Mouse (Mus musculus) neural tube, embryonic 11.5 days (tissue): ENCODE data around the gene Pdzd2. TPM values are rescaled to one million over a fixed set of nuclear protein-coding genes. Genes with fewer than 3 reads are reported as not detected.

Experiments used
- ATAC-seq: fragments of 200-750 bp; cut with Nextera tagmentation; 2 replicates; pipeline ENCODE4 v1.8.0; 2017; ENCODE audit warnings: moderate number of reproducible peaks, mild to moderate bottlenecking, moderate TSS enrichment, moderate library complexity; ENCODE audit not compliant: insufficient read depth, low FRiP score, low TSS enrichment
- DNase-seq: peaks from one replicate; pipeline ENCODE4 v3.0.0-alpha.2; 2015; ENCODE audit warnings: low spot score
- H3K27ac ChIP-seq: fragments of 300-500 bp; sonication (generic); 2 replicates; pipeline ENCODE4 v1.5.1; 2014; ENCODE audit warnings: low read depth, mild to moderate bottlenecking, low read length
- H3K27me3 ChIP-seq: fragments of 300-500 bp; sonication (generic); 2 replicates; pipeline ENCODE4 v1.6.1; 2014; ENCODE audit warnings: mild to moderate bottlenecking, low read length, mixed read lengths; ENCODE audit not compliant: control insufficient read depth, insufficient read depth
- H3K36me3 ChIP-seq: fragments of 300-500 bp; sonication (generic); 2 replicates; pipeline ENCODE4 v1.6.1; 2014; ENCODE audit warnings: mild to moderate bottlenecking, low read length, moderate library complexity, mixed read lengths; ENCODE audit not compliant: control insufficient read depth, insufficient read depth
- H3K4me1 ChIP-seq: fragments of 300-500 bp; sonication (generic); 2 replicates; pipeline ENCODE4 v1.6.1; 2014; ENCODE audit warnings: low read length, mixed read lengths; ENCODE audit not compliant: control insufficient read depth, insufficient read depth
- H3K4me2 ChIP-seq: fragments of 300-500 bp; sonication (generic); 2 replicates; pipeline ENCODE4 v1.6.1; 2014; ENCODE audit warnings: low read depth, mild to moderate bottlenecking, moderate library complexity
- H3K4me3 ChIP-seq: fragments of 300-500 bp; sonication (generic); 2 replicates; pipeline ENCODE4 v1.5.1; 2014; ENCODE audit warnings: low read depth, low read length
- H3K9ac ChIP-seq: fragments of 300-500 bp; sonication (generic); 2 replicates; pipeline ENCODE4 v1.6.1; 2014; ENCODE audit warnings: mild to moderate bottlenecking, low read length
- H3K9me3 ChIP-seq: fragments of 300-500 bp; sonication (generic); 2 replicates; pipeline ENCODE4 v1.6.1; 2016; ENCODE audit warnings: low read length; ENCODE audit not compliant: control insufficient read depth
- WGBS: fragments of 180-500 bp; shearing (Covaris S2); extraction: QIAGEN DNeasy Blood & Tissue Kit; methylation state at CpG from one replicate; pipeline ENCODE4 v1.1.7; 2014; 5-methylcytosine and 5-hydroxymethylcytosine counted together
- polyA plus RNA-seq: library from polyadenylated mRNA; unstranded; fragments of >200 nt; fragmentation: Nextera tagmentation; extraction: Ambion mirVana; gene quantifications from 2 replicates; pipeline ENCODE4 v1.2.1, GENCODE M21; 2014

The Pdzd2 gene
- polyA plus RNA-seq, 1 experiment from 2014 or later, result 4.8 TPM

DNA sequence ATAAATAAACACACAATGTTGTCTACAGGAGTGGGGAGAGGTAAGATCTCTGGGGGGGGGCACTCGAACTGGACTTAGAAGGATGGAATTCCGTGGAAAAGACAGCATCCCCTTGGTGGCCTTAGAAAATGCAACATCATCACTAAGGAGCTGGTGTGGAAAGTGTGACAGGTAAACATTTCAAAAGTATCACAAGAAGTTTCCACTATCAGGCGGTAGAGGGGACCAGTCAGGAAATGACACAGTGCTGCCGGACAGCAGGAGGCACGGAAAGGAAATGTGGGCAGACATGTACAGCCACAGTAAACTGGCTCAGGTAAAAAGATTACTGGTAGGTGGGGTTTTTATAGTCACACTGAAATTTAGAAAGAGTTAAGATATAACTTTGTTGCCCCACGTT lies 160.5 kb downstream of the Pdzd2 start:
- ATAC-seq (no peak), DNase-seq (no peak)
- Histone ChIP-seq H3K4me1 (no peaks in the 10 kb centered on the region), H3K27ac (no peak overlapping the region), H3K27me3 (no peaks in the 10 kb centered on the region), H3K4me2 (no peak overlapping the region), H3K36me3 (no peaks in the 10 kb centered on the region), H3K4me3 (no peak overlapping the region), H3K9ac (no peak overlapping the region), H3K9me3 (no peaks in the 10 kb centered on the region)
- WGBS, result 82% methylated on average over 6 of the region's 6 CpGs

DNA sequence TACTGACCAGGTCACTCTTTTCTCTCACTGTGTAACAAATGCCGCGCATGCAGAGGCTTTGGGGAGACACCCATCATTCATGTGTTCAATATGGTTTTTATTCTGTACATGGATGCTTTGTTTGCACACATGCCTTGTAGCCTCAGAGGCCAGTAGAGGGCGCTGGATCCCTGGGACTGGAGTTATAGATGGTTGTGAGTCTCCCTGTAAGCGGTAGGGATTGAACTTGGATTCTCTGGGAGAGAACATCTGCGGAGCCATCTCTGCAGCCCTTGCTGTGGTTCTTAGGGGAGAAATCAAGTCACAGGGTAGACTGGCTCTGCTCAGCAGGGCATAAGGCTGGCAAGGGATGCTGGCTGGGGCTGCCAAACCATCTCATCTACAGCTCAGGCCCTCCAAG lies 161.4 kb downstream of the Pdzd2 start:
- Histone ChIP-seq H3K4me3 (no peak overlapping the region), H3K36me3 (no peaks in the 10 kb centered on the region), H3K4me1 (no peaks in the 10 kb centered on the region), H3K9ac (no peak overlapping the region), H3K27me3 (no peaks in the 10 kb centered on the region), H3K4me2 (no peak overlapping the region), H3K27ac (no peak overlapping the region), H3K9me3 (no peaks in the 10 kb centered on the region)
- WGBS, result 45% methylated on average over 5 of the region's 5 CpGs
- peak; percentile 23; the same call in 1 of the 2 replicates for ATAC-seq
- DNase-seq, result peak; percentile 65

GRCm38 (mm10) chr15:12577715-12578114 lies 162.0 kb downstream of the Pdzd2 start:
- H3K4me3 ChIP-seq, result no peak overlapping the region
- no peak overlapping the region for H3K9ac ChIP-seq
- no peak overlapping the region for H3K4me2 ChIP-seq
- DNase-seq, result no peak
- no peaks in the 10 kb centered on the region for H3K9me3 ChIP-seq
- 80% methylated on average over 6 of the region's 6 CpGs for WGBS
- no peak overlapping the region for H3K27ac ChIP-seq
- peak; percentile 53; the same call in 1 of the 2 replicates for ATAC-seq
- H3K36me3 ChIP-seq, result no peaks in the 10 kb centered on the region
- no peaks in the 10 kb centered on the region for H3K4me1 ChIP-seq
- no peaks in the 10 kb centered on the region for H3K27me3 ChIP-seq

DNA sequence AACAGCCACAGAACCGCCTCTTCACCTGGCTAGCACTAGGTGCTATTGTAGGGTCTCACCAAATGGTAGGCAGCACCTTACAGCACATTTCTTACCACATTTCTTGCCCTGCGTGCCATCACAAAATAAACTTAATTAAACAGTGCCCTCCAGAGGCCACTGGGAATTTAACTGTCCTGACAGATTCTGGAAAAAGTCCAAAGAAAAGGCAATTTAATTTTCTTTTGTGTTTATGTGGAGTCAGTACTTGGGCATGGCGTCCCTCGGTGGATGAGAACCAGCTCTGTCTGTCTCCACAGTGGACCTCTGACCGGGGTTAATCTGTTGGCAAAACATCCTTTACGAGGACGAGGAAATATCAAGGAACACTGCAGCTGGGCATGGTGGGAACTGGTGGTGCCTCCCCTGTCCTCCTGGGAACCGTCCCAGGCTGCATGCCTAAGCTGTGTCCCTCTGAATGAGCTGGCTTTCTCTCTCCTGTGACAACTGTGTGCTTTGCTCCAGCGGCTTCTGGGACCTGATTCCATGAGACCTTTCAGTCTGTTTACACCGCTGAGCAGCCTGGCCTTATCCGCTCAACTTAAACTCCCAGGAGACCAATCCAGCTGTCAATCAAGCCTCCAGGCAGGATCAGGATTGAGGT lies 162.5 kb downstream of the Pdzd2 start:
- H3K9ac ChIP-seq, result no peak overlapping the region
- no peak overlapping the region for H3K4me2 ChIP-seq
- ATAC-seq (peak; percentile 41), DNase-seq (peak; percentile 41)
- H3K27me3 ChIP-seq, result no peaks in the 10 kb centered on the region
- 38% methylated on average over 11 of the region's 11 CpGs for WGBS
- no peaks in the 10 kb centered on the region for H3K4me1 ChIP-seq
- no peaks in the 10 kb centered on the region for H3K36me3 ChIP-seq
- H3K4me3 ChIP-seq, result no peak overlapping the region
- no peaks in the 10 kb centered on the region for H3K9me3 ChIP-seq
- H3K27ac ChIP-seq, result no peak overlapping the region

DNA sequence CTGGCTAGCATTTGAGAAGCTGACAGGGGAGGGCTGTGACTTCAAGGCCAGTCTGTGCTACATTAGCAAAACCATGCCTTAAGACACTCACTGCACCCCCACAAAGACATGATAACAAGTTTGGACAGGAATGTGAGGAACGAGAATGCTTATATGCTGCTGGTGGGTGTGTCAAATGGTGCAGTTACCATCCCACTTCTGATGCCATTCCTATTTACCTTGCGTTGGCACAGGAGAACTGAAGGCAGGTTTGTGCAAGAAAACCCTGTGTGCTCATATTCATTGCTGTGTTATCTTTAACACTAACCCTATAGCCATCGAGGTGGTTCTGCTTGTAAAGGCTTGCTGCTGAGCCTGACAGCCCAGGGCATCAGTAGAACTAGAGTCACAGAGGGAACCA lies 166.1 kb downstream of the Pdzd2 start:
- Histone ChIP-seq H3K9ac (no peak overlapping the region), H3K27ac (no peak overlapping the region), H3K9me3 (no peaks in the 10 kb centered on the region), H3K36me3 (no peaks in the 10 kb centered on the region), H3K4me2 (no peak overlapping the region), H3K4me1 (no peaks in the 10 kb centered on the region), H3K27me3 (no peaks in the 10 kb centered on the region), H3K4me3 (no peak overlapping the region)
- DNase-seq (no peak), ATAC-seq (no peak)
- WGBS, result 88% methylated on average over 3 of the region's 3 CpGs

DNA sequence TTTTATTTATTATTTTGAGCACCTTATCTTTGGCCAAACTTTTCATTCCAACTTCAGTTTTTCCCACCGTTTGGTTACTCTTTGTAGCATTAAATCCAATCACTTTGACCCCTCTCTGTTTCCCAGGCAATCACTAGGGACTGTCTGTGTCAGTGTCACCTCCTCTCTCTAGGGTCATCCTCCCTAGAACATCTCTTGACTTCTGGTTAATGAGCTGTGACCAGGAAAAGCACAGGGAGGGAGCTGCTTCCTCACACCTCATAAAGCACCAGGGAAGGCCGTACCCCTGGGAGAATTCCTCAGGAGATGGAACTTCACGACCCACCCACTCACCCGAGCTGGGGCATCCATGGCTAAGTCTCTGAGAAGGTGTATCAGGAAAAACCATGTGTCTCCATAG lies 168.6 kb downstream of the Pdzd2 start:
- Histone ChIP-seq H3K4me1 (no peaks in the 10 kb centered on the region), H3K9ac (no peak overlapping the region), H3K27me3 (no peaks in the 10 kb centered on the region), H3K4me3 (no peak overlapping the region), H3K4me2 (no peak overlapping the region), H3K27ac (no peak overlapping the region), H3K9me3 (no peaks in the 10 kb centered on the region), H3K36me3 (no peaks in the 10 kb centered on the region)
- no peak for ATAC-seq
- no peak for DNase-seq
- 34% methylated on average over 4 of the region's 4 CpGs for WGBS

DNA sequence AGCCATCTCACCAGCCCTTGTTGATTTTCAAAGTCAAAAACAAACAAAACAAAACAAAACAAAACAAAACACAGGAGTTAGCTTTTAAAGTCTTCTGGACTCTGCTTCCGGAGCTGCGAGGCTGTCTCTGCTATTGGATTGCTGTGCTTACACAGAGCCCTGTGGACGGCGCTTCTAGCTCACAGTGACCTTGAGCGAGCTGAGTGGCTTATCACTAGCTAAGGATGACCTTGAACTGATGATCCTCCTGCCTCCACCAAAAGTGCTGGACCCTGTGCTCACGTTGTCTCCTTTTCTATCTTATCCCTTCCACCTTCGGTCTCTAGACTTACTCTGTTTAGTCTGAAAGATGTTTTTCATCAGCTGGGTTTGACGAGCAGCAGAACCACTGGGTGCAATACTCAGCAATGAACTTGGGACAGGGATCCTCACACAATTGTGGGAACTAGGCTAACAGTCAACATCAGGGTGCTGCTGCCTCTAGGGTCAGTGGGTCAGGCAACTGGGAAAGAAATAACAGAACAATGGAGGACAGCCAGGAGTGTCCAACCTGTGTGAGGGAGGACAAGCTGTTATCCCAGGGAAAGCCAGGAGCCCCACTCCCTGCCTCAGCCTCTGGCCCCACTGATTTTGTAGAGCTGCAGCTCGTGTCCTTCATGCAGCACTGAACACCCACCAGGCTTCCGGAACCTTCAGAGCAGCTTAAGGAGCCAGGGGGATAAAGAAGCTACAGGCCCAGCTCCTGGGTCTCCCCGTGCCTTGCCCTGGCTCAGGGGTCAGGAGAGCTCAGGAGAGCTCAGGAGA lies 172.9 kb downstream of the Pdzd2 start:
- no peak overlapping the region for H3K9ac ChIP-seq
- no peaks in the 10 kb centered on the region for H3K36me3 ChIP-seq
- no peak overlapping the region for H3K4me2 ChIP-seq
- WGBS, result 87% methylated on average over 11 of the region's 11 CpGs
- H3K27me3 ChIP-seq, result no peaks in the 10 kb centered on the region
- no peaks in the 10 kb centered on the region for H3K9me3 ChIP-seq
- no peak for DNase-seq
- H3K4me3 ChIP-seq, result no peak overlapping the region
- no peak for ATAC-seq
- H3K27ac ChIP-seq, result no peak overlapping the region
- H3K4me1 ChIP-seq, result no peaks in the 10 kb centered on the region

DNA sequence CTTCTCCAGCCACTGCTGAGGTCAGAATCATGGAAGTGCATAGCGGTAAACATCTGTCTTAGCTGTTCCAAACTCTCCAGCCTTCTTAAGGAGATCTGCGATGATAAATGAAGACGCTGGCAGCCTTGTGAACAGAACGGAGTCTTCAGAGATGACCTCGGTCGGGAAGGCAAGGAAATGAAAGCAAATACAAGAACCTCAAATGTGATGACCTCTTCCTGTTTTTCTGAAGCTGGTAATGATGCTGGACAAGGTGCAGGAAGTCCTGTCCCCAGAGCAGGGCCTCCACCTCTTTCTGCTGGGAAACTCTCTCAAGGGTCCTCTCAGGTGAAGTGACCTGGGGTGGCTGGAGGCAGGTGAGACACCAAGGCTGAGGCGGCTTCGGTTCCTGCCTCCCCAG lies 174.4 kb downstream of the Pdzd2 start:
- Histone ChIP-seq H3K9ac (no peak overlapping the region), H3K27me3 (no peaks in the 10 kb centered on the region), H3K4me1 (no peaks in the 10 kb centered on the region), H3K4me3 (no peak overlapping the region), H3K4me2 (no peak overlapping the region), H3K36me3 (no peaks in the 10 kb centered on the region), H3K9me3 (no peaks in the 10 kb centered on the region), H3K27ac (no peak overlapping the region)
- WGBS, result 79% methylated on average over 8 of the region's 8 CpGs
- ATAC-seq (no peak), DNase-seq (no peak)

DNA sequence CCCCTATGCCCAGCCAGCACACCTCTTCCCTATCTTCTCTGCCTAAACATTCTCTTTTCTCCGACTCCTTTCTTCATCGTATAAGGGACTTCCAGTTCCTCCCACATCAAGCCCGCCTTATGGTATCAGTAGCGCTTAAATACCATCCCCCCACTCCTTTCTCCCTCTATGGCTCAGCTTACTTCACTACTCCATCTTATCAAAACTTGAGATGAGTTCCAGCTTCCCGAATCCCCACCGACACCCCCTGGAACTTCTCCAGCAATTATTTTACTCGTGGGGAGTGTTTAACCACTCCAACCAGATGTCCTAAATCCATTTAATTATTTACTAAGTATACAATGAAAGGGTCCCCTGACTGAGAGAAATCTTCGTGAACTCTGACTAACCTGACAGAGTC lies 179.2 kb downstream of the Pdzd2 start:
- H3K9me3 ChIP-seq, result no peaks in the 10 kb centered on the region
- H3K4me2 ChIP-seq, result no peak overlapping the region
- no peaks in the 10 kb centered on the region for H3K36me3 ChIP-seq
- 65% methylated on average over 8 of the region's 8 CpGs for WGBS
- DNase-seq, result no peak
- ATAC-seq, result no peak
- H3K9ac ChIP-seq, result no peak overlapping the region
- no peaks in the 10 kb centered on the region for H3K27me3 ChIP-seq
- H3K27ac ChIP-seq, result no peak overlapping the region
- H3K4me3 ChIP-seq, result no peak overlapping the region
- H3K4me1 ChIP-seq, result no peaks in the 10 kb centered on the region
